Mouse (Mus musculus): ENCODE results near the gene D430042O09Rik. TPM values are rescaled to one million over a fixed set of nuclear protein-coding genes. Genes with fewer than 3 reads are reported as not detected.

D430042O09Rik gene
- polyA plus RNA-seq, 1 experiment from 2014 or later, result 9.0 TPM

- Histone ChIP-seq H3K27me3 (replicated peaks; ENCODE audit: control insufficient read depth, insufficient read depth, low read length) (no peaks in the 10 kb centered on the region), H3K4me2 (ENCODE audit: low read depth, low read length) (no peak overlapping the region), H3K9me3 (ENCODE audit: control insufficient read depth, low read length) (no peaks in the 10 kb centered on the region), H3K9ac (ENCODE audit: low read depth, low read length) (no peak overlapping the region), H3K4me1 (ENCODE audit: control insufficient read depth, insufficient read depth, low read length) (peaks cover 3% of the 10 kb centered on the region; the same call in 1 of the 2 replicates), H3K36me3 (ENCODE audit: control insufficient read depth, insufficient read depth, low read length) (0 out of 2 replicates have a peak, but pooled peaks cover 4% of the 10 kb centered on the region), H3K4me3 (ENCODE audit: low read depth, low read length) (no peak overlapping the region), H3K27ac (replicated peaks; ENCODE audit: low read depth, low read length) (no peak overlapping the region)
- WGBS, result 69% methylated on average over 3 of the region's 3 CpGs
- no peak for DNase-seq (ENCODE audit: low spot score)
- ATAC-seq (ENCODE audit: low read depth), result no peak
Measured at GRCm38 (mm10) chr7:125859564-125859963, 151.9 kb downstream of the D430042O09Rik start.

GRCm38 (mm10) chr7:125860421-125860820, 152.7 kb downstream of the D430042O09Rik start:
- 91% methylated on average over 9 of the region's 9 CpGs for WGBS
- no peak overlapping the region for H3K9ac ChIP-seq (ENCODE audit: low read depth, low read length)
- ATAC-seq (ENCODE audit: low read depth), result no peak

GRCm38 (mm10) chr7:125864026-125864425, 156.3 kb downstream of the D430042O09Rik start:
- no peaks in the 10 kb centered on the region for H3K4me1 ChIP-seq (ENCODE audit: control insufficient read depth, insufficient read depth, low read length)
- no peaks in the 10 kb centered on the region for H3K27me3 ChIP-seq (replicated peaks; ENCODE audit: control insufficient read depth, insufficient read depth, low read length)
- no peak for DNase-seq (ENCODE audit: low spot score)
- H3K9me3 ChIP-seq (ENCODE audit: control insufficient read depth, low read length), result no peaks in the 10 kb centered on the region
- no peak overlapping the region for H3K4me3 ChIP-seq (ENCODE audit: low read depth, low read length)
- H3K27ac ChIP-seq (replicated peaks; ENCODE audit: low read depth, low read length), result no peak overlapping the region
- WGBS, result 80% methylated on average over 1 of the region's 1 CpGs
- H3K36me3 ChIP-seq (ENCODE audit: control insufficient read depth, insufficient read depth, low read length), result peaks cover 11% of the 10 kb centered on the region; the same call in 1 of the 2 replicates
- ATAC-seq (ENCODE audit: low read depth), result no peak
- H3K9ac ChIP-seq (ENCODE audit: low read depth, low read length), result no peak overlapping the region
- no peak overlapping the region for H3K4me2 ChIP-seq (ENCODE audit: low read depth, low read length)

More at GRCm38 (mm10) chr7:125860421-125860820, 152.7 kb downstream of the D430042O09Rik start:
- Histone ChIP-seq H3K4me2 (ENCODE audit: low read depth, low read length) (no peak overlapping the region), H3K4me1 (ENCODE audit: control insufficient read depth, insufficient read depth, low read length) (no peaks in the 10 kb centered on the region), H3K4me3 (ENCODE audit: low read depth, low read length) (no peak overlapping the region), H3K9me3 (ENCODE audit: control insufficient read depth, low read length) (no peaks in the 10 kb centered on the region), H3K27ac (replicated peaks; ENCODE audit: low read depth, low read length) (no peak overlapping the region), H3K36me3 (ENCODE audit: control insufficient read depth, insufficient read depth, low read length) (0 out of 2 replicates have a peak, but pooled peaks cover 4% of the 10 kb centered on the region), H3K27me3 (replicated peaks; ENCODE audit: control insufficient read depth, insufficient read depth, low read length) (no peaks in the 10 kb centered on the region)
- no peak for DNase-seq (ENCODE audit: low spot score)

- no peak for ATAC-seq (ENCODE audit: low read depth)
- Histone ChIP-seq H3K27me3 (replicated peaks; ENCODE audit: control insufficient read depth, insufficient read depth, low read length) (no peaks in the 10 kb centered on the region), H3K9ac (ENCODE audit: low read depth, low read length) (no peak overlapping the region), H3K9me3 (ENCODE audit: control insufficient read depth, low read length) (no peaks in the 10 kb centered on the region), H3K36me3 (ENCODE audit: control insufficient read depth, insufficient read depth, low read length) (peaks cover 11% of the 10 kb centered on the region; the same call in 1 of the 2 replicates), H3K27ac (replicated peaks; ENCODE audit: low read depth, low read length) (no peak overlapping the region), H3K4me3 (ENCODE audit: low read depth, low read length) (no peak overlapping the region), H3K4me1 (ENCODE audit: control insufficient read depth, insufficient read depth, low read length) (no peaks in the 10 kb centered on the region), H3K4me2 (ENCODE audit: low read depth, low read length) (no peak overlapping the region)
- WGBS, result 59% methylated on average over 11 of the region's 11 CpGs
- no peak for DNase-seq (ENCODE audit: low spot score)
Measured at GRCm38 (mm10) chr7:125865234-125865633, 157.5 kb downstream of the D430042O09Rik start.

GRCm38 (mm10) chr7:125868570-125868969, 160.9 kb downstream of the D430042O09Rik start:
- H3K27ac ChIP-seq (replicated peaks; ENCODE audit: low read depth, low read length), result no peak overlapping the region
- H3K9me3 ChIP-seq (ENCODE audit: control insufficient read depth, low read length), result no peaks in the 10 kb centered on the region
- peaks cover 15% of the 10 kb centered on the region; the same call in 1 of the 2 replicates for H3K4me1 ChIP-seq (ENCODE audit: control insufficient read depth, insufficient read depth, low read length)
- no peak overlapping the region for H3K4me2 ChIP-seq (ENCODE audit: low read depth, low read length)
- ATAC-seq (ENCODE audit: low read depth), result no peak
- H3K36me3 ChIP-seq (ENCODE audit: control insufficient read depth, insufficient read depth, low read length), result peaks cover 7% of the 10 kb centered on the region; the same call in 1 of the 2 replicates
- no peak for DNase-seq (ENCODE audit: low spot score)
- H3K9ac ChIP-seq (ENCODE audit: low read depth, low read length), result no peak overlapping the region
- H3K4me3 ChIP-seq (ENCODE audit: low read depth, low read length), result no peak overlapping the region
- H3K27me3 ChIP-seq (replicated peaks; ENCODE audit: control insufficient read depth, insufficient read depth, low read length), result no peaks in the 10 kb centered on the region
- 79% methylated on average over 3 of the region's 3 CpGs for WGBS

GRCm38 (mm10) chr7:125871404-125872201, 163.9 kb downstream of the D430042O09Rik start:
- ATAC-seq (ENCODE audit: low read depth) (peak; percentile 62), DNase-seq (ENCODE audit: low spot score) (peak; percentile 61)
- peak overlapping the region; percentile 52 for H3K27ac ChIP-seq (replicated peaks; ENCODE audit: low read depth, low read length)
- 25% methylated on average over 12 of the region's 12 CpGs for WGBS
- no peaks in the 10 kb centered on the region for H3K27me3 ChIP-seq (replicated peaks; ENCODE audit: control insufficient read depth, insufficient read depth, low read length)
- H3K9me3 ChIP-seq (ENCODE audit: control insufficient read depth, low read length), result no peaks in the 10 kb centered on the region
- H3K9ac ChIP-seq (ENCODE audit: low read depth, low read length), result peak overlapping the region; percentile 16
- 0 out of 2 replicates have a peak, but pooled peaks cover 3% of the 10 kb centered on the region for H3K36me3 ChIP-seq (ENCODE audit: control insufficient read depth, insufficient read depth, low read length)
- H3K4me3 ChIP-seq (ENCODE audit: low read depth, low read length), result no peak overlapping the region
- H3K4me2 ChIP-seq (ENCODE audit: low read depth, low read length), result no peak overlapping the region
- peaks cover 17% of the 10 kb centered on the region for H3K4me1 ChIP-seq (ENCODE audit: control insufficient read depth, insufficient read depth, low read length)

- ATAC-seq (ENCODE audit: low read depth), result no peak
- WGBS, result 56% methylated on average over 6 of the region's 6 CpGs
- Histone ChIP-seq H3K4me1 (ENCODE audit: control insufficient read depth, insufficient read depth, low read length) (peaks cover 17% of the 10 kb centered on the region), H3K27me3 (replicated peaks; ENCODE audit: control insufficient read depth, insufficient read depth, low read length) (no peaks in the 10 kb centered on the region), H3K9ac (ENCODE audit: low read depth, low read length) (no peak overlapping the region), H3K27ac (replicated peaks; ENCODE audit: low read depth, low read length) (peak overlapping the region; percentile 52), H3K4me2 (ENCODE audit: low read depth, low read length) (no peak overlapping the region), H3K9me3 (ENCODE audit: control insufficient read depth, low read length) (no peaks in the 10 kb centered on the region), H3K36me3 (ENCODE audit: control insufficient read depth, insufficient read depth, low read length) (0 out of 2 replicates have a peak, but pooled peaks cover 3% of the 10 kb centered on the region), H3K4me3 (ENCODE audit: low read depth, low read length) (no peak overlapping the region)
- no peak for DNase-seq (ENCODE audit: low spot score)
Measured at GRCm38 (mm10) chr7:125872202-125872580, 164.5 kb downstream of the D430042O09Rik start.

- peaks cover 17% of the 10 kb centered on the region for H3K4me1 ChIP-seq (ENCODE audit: control insufficient read depth, insufficient read depth, low read length)
- no peak overlapping the region for H3K9ac ChIP-seq (ENCODE audit: low read depth, low read length)
- H3K9me3 ChIP-seq (ENCODE audit: control insufficient read depth, low read length), result no peaks in the 10 kb centered on the region
- no peak for DNase-seq (ENCODE audit: low spot score)
- no peak overlapping the region for H3K4me2 ChIP-seq (ENCODE audit: low read depth, low read length)
- 0 out of 2 replicates have a peak, but pooled peaks cover 3% of the 10 kb centered on the region for H3K36me3 ChIP-seq (ENCODE audit: control insufficient read depth, insufficient read depth, low read length)
- no peak overlapping the region for H3K4me3 ChIP-seq (ENCODE audit: low read depth, low read length)
- no peaks in the 10 kb centered on the region for H3K27me3 ChIP-seq (replicated peaks; ENCODE audit: control insufficient read depth, insufficient read depth, low read length)
- no peak for ATAC-seq (ENCODE audit: low read depth)
- no peak overlapping the region for H3K27ac ChIP-seq (replicated peaks; ENCODE audit: low read depth, low read length)
- WGBS, result 79% methylated on average over 3 of the region's 3 CpGs
Measured at GRCm38 (mm10) chr7:125872874-125873273, 165.2 kb downstream of the D430042O09Rik start.
